Mouse (Mus musculus): ENCODE measurements around the gene Rnf135.
"Not testable (repeated sequence)": the region's sequence is repeated elsewhere in the genome, so short reads cannot be mapped to it uniquely, and the experiment has no call there.

Rnf135 gene

DNA sequence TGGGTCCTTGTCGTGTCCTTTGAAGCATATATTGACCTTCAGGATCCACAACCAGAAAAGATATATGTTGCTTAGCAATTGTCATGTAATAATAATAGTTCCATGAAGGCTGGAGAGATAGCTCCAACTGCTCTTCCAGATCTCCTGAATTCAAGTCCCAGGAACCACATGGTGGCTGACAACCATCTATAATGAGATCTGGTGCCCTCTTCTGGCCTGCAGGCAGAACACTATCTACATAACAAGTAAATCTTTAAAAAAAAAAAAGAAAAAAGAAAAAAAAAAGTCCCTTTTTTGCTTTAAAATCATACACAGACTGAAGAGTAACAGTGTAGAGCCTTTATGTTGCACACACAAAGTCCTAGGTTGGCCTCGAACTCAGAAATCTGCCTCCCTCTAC lies 16.1 kb downstream of the Rnf135 start:
- DNase-seq (ENCODE audit: inconsistent age in 2 of 2, low spot score in 1 of 2), result peak in 1 of 2 experiments; percentile 56

DNA sequence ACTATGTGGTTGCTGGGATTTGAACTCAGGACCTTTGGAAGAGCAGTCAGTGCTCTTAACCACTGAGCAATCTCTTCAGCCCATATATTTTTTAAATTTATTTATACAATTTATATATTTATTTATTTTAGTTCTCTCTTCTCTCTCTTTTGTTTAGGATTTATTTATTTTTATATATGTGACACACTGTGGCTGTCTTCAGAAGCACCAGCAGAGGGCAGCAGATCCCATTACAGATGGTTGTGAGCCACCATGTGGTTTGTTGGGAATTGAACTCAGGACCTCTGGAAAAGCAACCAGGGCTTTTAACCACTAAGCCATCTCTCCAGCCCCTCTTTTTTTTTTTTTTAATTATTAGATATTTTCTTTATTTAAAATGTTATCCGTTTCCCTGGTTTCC lies 16.7 kb downstream of the Rnf135 start:
- DNase-seq (ENCODE audit: inconsistent age in 2 of 2, low spot score in 1 of 2), result peak in 1 of 2 experiments; percentile 68

DNA sequence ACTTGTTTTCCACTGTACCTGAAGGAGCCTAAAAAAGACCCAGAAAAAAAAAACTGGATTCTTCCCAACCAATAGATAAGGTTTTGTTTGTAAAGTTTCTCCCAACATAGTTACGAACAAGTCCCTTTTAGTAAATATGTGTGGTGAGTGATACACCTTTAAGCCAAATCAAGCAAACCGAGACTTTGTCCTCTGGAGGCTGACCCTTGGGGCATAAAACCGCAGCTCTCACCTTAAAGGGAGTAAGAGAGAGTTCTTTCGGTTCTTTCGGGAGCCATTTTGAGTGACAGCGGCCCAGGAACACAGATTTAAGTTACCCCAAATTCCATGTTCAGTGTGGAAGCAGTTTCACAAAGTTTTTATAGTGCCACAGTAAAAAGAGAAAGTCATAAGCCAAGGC lies 18.6 kb downstream of the Rnf135 start:
- no peak for DNase-seq (ENCODE audit: inconsistent age in 2 of 2, low spot score in 1 of 2)

DNA sequence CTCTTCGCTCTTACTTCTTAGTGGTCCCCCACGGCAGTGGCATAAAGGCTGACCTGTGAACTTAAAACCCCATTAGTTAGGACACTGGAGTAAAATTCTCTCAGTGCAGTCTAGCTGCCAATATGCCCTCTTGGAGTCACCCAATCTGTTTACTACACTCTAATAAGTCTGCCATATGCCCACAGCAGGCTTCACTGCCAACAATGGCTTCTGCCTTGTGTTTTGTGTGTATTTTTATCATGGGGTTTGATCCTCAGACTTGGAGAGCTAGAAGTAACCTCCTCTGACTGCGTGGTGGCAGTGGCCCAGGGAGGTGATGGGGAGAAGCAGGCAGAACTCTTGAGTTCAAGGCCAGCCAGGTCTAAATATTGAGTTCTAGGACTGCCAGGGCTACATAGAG lies 20.4 kb downstream of the Rnf135 start:
- no peak for DNase-seq (ENCODE audit: inconsistent age in 2 of 2, low spot score in 1 of 2)

DNA sequence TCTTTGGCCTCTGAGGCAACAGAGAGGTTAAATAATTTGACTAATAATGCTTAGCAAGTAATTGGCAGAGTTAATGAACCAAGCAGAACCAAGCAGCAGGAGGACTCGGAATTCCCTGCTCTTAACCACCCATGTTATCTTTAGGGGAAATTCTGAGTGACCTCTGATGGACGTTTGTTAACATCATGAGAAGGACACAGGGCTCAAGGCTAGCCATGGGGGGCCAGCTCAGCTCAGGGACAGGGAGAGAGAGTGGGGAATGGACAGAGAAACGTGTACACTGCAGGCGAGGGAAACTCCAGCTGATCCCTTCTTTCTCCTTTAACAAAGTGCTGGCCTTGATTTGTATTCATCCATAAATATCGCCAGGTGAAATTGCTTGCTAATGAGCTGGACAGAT lies 21.3 kb downstream of the Rnf135 start:
- peak in 1 of 2 experiments; percentile 61 for DNase-seq (ENCODE audit: inconsistent age in 2 of 2, low spot score in 1 of 2)

DNA sequence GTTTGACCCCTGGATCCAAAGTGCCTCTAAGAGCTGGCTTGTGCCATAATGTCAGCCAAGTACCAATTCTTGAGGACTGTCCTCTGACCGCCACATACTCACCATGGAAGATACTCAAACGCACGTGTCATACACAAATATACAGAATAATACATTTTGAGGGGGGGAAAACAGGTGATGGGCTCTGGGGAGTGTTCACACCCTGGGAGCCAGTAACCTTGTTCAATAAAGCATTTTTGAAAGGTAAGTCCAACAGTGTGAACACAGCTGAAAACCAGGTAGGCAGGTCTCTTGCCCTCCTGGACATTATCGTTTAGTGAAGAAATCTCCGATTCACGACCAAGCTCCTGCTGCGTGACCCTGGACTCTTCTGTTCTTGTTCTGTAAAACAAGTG lies 24.8 kb downstream of the Rnf135 start:
- DNase-seq (ENCODE audit: inconsistent age in 2 of 2, low spot score in 1 of 2), result no peak

DNA sequence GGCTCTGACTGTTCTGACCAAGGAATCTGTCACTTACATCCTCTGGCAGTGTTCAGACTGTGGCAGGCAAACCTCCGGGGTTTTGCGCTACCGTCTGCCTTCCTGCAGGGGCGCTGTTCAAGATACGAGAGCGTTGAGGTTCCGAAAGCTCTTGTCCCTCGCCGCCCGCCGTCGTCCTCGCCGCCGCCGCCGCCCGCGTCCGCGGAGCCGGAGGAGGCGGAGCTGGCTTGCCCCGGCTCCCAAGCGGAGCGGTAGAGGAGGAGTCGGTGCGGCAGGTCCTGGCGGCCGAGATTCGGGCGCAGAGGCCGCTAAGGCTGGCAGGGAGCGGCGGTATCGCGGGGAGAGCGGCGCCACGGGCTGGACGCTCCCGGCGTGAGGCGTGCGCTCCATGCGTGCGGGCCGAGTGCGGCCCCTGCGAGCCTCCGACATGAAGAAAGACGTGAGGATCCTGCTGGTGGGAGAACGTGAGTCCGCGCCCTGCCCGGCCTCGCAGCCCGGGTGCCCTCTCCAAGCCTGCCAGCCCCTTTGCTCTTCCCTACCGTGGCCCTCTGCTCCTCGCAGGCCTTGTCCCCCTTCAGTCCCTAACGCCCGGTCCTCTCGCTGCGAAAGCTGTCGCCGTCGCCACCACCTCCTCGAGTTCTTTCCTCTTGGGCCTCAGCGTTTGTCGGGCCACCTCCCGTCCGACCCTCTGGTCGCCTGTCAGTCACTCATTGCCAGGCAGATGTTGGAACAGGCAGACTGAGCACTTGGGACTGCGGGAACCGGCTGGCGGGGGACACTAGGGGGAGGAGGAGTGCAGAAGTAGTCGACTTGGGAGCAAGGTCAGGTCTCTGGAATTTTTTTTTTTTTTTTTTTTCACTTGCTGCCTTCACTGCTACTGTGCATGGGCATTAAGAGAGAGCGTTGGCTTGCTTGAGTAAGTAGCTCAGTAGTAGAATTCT lies 25.5 kb downstream of the Rnf135 start, which contains the start of gene Rhot1:
TSS of gene Rhot1 (plus strand) at position 160 of the 941 bp plus-strand sequence.
- peak; percentile 96 to 99 for DNase-seq (ENCODE audit: inconsistent age in 2 of 2, low spot score in 1 of 2)

DNA sequence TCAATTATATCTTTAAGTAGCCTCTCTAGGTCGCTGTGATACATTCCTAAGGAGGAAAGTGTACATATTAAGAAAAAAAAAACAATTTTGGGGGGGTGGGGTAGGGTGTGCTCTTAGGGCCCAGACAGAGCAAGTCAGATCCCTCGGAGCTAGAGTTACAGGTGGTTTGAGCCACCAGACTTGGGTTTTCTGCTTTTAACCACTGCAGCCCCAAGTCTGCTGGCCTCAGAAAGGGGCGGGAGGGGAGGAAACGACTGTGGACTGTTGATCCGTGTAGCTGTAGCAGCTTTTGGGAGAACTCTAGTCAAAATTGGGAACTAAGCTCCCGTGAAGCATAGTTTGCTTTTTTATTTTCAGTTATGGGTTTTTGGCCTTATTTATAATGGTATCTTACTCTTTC lies 26.7 kb downstream of the Rnf135 start:
- no peak for DNase-seq (ENCODE audit: inconsistent age in 2 of 2, low spot score in 1 of 2)

DNA sequence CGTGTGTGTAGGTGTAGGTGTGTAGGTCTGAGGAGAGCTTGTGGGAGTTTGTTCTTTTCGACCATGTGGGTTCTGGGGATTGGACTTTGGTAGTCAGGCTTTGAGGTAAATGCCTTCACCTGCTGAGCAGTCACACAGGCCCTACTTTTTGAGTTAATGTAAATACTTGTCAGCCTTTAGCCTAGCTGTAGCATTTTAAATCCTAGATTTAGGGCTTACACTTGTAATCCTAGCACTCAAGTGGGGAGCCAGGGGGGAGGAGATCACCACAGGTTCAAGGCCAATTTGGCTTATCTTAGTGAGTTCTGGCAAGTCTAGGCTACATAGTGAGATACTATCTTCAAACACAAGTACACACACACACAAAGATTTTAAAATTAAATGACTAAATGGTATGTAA lies 28.6 kb downstream of the Rnf135 start:
- DNase-seq (ENCODE audit: inconsistent age in 2 of 2, low spot score in 1 of 2), result no peak

DNA sequence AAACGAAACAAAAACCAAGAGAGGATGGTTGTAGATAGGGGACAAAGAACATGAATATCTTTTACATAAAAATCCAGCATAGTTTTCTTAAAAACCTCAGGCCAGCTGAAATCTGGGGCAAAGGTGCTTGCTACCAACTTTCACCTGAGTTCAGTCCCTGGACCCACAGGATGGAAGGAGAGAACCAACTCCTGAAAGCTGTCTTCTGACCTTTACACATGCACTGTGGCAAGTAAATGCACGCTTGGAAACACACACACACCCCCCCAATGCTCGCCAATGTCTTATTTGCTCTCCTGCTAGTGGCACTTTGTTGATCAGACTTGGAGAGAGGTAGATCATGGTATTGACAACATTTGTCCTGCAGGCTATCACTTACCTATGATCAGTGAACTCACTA lies 31.6 kb downstream of the Rnf135 start:
- no peak for DNase-seq (ENCODE audit: inconsistent age in 2 of 2, low spot score in 1 of 2)

DNA sequence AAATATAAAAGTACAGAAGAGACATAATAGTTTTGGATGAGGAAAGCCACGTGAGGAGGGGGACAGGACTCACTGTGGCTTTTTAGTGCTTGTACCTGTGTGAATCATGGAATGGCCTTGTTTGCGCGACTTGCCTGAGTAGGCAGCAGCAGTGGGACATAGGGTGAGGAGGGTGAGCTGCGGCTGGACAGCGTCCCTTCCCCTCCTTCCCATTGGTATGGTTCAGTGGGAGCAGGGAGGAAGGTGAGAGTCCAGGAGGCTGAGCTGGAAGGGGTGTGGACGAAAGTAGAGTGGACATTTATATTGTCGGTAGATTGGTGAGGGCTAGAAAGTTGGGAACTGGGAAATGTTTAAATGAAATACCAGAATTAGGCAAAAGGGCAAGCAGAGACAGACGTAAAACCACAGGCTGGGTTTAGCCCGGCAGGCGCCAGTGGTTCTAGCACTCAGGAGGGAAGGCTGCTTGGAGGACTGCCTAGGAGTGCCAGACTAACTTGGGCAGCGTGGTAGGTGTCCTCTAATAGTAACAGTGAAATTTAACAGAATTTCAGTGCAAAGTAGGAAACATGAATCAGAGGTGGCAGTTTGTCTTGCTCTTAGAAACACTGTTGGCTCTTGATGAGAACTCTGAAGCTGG lies 35.1 kb downstream of the Rnf135 start:
- peak in 1 of 2 experiments; percentile 54 for DNase-seq (ENCODE audit: inconsistent age in 2 of 2, low spot score in 1 of 2)

DNA sequence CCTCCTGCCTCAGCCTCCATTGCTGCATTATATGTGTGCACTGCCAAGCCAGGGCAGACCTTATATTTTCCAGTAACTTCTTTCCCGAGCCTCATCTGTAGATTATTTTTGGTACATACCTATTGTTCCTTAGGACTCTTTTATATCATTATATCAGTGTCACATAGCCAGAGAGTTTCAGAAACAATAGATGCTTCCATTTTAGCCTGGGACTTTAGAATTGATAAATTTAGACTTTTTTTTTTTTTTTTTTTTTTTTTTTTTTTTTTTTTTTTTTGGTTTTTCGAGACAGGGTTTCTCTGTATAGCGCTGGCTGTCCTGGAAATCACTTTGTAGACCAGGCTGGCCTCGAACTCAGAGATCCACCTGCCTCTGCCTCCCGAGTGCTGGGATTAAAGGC lies 46.4 kb downstream of the Rnf135 start:
- not testable (repeated sequence) for DNase-seq (ENCODE audit: inconsistent age in 2 of 2, low spot score in 1 of 2)

DNA sequence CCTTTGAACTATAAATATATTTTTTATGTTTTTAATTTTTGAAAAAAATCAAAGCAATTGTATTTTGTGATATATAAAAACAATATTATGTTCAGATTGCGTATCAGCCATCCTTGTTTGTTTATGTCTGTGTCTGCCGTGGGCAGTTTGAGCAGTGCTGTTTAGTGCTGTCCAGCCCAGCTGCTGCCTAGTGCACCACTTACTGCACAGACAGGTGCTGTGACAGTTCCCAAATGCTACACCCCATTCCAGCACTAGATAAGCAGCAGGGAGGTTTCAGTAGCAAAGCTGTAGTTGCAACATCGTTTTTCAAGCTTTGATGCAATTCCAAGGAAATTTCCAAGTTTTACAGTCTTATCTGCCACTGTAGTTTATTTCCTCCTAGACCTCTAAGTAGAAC lies 53.6 kb downstream of the Rnf135 start:
- DNase-seq (ENCODE audit: inconsistent age in 2 of 2, low spot score in 1 of 2), result peak in 1 of 2 experiments; percentile 41

DNA sequence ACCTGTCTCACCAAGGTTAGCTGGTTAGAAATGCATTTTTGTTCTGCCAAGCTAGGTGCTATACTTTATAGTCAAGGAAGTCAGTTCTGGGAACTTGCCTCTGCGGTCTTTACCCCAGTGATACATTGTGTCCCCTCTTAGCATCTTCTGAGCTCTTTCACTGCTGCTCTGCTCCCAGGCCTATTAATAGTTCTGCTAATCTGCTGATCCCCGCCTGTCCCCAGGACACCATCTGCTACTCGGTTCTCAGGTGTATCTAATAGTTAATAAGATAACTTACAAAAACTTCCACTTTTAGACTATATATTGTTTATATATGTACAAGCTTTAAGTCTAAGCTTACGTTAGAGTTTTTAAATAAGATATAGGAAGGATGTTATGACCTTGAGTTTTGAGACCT lies 54.7 kb downstream of the Rnf135 start:
- no peak for DNase-seq (ENCODE audit: inconsistent age in 2 of 2, low spot score in 1 of 2)

DNA sequence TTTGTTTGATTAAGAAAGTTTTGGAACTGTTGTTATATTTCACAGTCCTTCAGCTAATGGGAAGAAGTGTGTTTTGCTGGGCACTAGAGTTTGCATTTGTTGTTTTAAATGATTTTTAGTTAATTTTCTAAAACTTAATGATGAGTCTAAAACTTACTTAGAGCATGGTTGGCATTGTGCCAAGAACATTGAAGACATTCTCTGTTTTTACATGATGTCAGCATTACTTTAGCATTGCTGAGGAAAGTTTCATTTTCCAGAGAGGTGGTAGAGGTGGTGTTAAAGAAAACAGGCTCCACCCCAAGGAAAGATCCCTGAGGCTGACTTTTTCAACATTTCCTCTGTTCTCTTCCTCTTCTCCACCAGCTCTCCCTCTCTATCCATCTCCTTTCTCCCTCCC lies 63.4 kb downstream of the Rnf135 start:
- peak in 1 of 2 experiments; percentile 59 for DNase-seq (ENCODE audit: inconsistent age in 2 of 2, low spot score in 1 of 2)

DNA sequence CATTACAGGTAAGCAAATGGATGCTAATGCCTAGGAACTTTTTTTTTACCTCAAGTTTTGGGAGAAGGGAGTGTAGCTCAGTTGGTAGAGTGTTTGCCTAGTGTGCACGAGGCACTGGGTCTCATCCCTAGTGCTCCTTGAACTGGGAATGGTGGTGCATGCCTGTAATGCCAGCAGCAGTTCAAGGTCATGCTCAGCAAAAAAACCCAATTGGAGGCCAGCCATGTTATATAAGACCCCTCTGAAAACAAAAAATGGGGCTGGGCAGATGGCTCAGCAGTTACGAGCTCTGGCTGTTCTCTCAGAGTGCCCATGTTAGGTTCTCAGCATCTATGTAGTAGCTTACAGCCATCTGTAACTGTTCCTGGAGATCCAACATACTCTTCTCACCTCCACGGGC lies 64.9 kb downstream of the Rnf135 start:
- DNase-seq (ENCODE audit: inconsistent age in 2 of 2, low spot score in 1 of 2), result peak; percentile 51 to 62

All from adrenal gland, adult (tissue).